Mouse (Mus musculus) erythroid progenitor cell, adult 5-6 weeks (primary cell): ENCODE results near the gene Nckap5l. TPM values are rescaled to one million over a fixed set of nuclear protein-coding genes. Genes with fewer than 3 reads are reported as not detected.

Experiments
- ATAC-seq: replicated peaks from 2 replicates; pipeline ENCODE4 v1.8.0; 2016; ENCODE audit warnings: moderate number of reproducible peaks, mild to moderate bottlenecking, moderate TSS enrichment, inconsistent platforms; ENCODE audit not compliant: poor library complexity, low FRiP score, severe bottlenecking
- total RNA-seq, 2 experiments: library from RNA; stranded (forward) in 1 of 2; stranded (reverse) in 1 of 2; fragments of 150-400 nt in 1 of 2; fragments of 186-747, 209-891 nt in 1 of 2; gene quantifications; 2 replicates each; pipeline versions ENCODE4 v1.2.3 to v1.2.4; 2015 to 2017; ENCODE audit warnings: low replicate concordance in 2 of 2

Gene Nckap5l
- total RNA-seq (2015; ENCODE audit: low replicate concordance) (0.84 TPM in 1 of 2 replicates, not detected in the other), total RNA-seq (2017; ENCODE audit: low replicate concordance) (not detected in 2 replicates)

- peak; percentile 72 for ATAC-seq
Measured at GRCm38 (mm10) chr15:99457606-99458401, at the start of gene Nckap5l. TSS of gene Nckap5l (minus strand) at chr15:99457748.

GRCm38 (mm10) chr15:99505324-99506095, 48.0 kb upstream of the Nckap5l start:
- ATAC-seq, result no peak

- no peak for ATAC-seq
Measured at GRCm38 (mm10) chr15:99503256-99503655, 45.7 kb upstream of the Nckap5l start.

GRCm38 (mm10) chr15:99502311-99502831, 44.8 kb upstream of the Nckap5l start:
- ATAC-seq, result no peak

GRCm38 (mm10) chr15:99501292-99502260, 44.0 kb upstream of the Nckap5l start:
- ATAC-seq, result no peak

GRCm38 (mm10) chr15:99500320-99500719, 42.8 kb upstream of the Nckap5l start:
- ATAC-seq, result no peak

GRCm38 (mm10) chr15:99499726-99500125, 42.2 kb upstream of the Nckap5l start:
- no peak for ATAC-seq

GRCm38 (mm10) chr15:99498781-99499180, 41.2 kb upstream of the Nckap5l start:
- ATAC-seq, result no peak

- ATAC-seq, result no peak
Measured at GRCm38 (mm10) chr15:99498356-99498755, 40.8 kb upstream of the Nckap5l start.

GRCm38 (mm10) chr15:99497527-99498242, 40.1 kb upstream of the Nckap5l start:
- no peak for ATAC-seq

GRCm38 (mm10) chr15:99497061-99497460, 39.5 kb upstream of the Nckap5l start:
- ATAC-seq, result no peak

- no peak for ATAC-seq
Measured at GRCm38 (mm10) chr15:99484745-99485144, 27.2 kb upstream of the Nckap5l start.

GRCm38 (mm10) chr15:99475814-99476213, 18.3 kb upstream of the Nckap5l start:
- ATAC-seq, result no peak

GRCm38 (mm10) chr15:99474576-99474926, 17.0 kb upstream of the Nckap5l start, which contains the start of gene Bcdin3d:
TSS of gene Bcdin3d (minus strand) at chr15:99474730.
- ATAC-seq, result peak; percentile 71

- peak; percentile 54 for ATAC-seq
Measured at GRCm38 (mm10) chr15:99473801-99474575, 16.4 kb upstream of the Nckap5l start.

- ATAC-seq, result no peak
Measured at GRCm38 (mm10) chr15:99472972-99473371, 15.4 kb upstream of the Nckap5l start.

- ATAC-seq, result no peak
Measured at GRCm38 (mm10) chr15:99471677-99472063, 14.1 kb upstream of the Nckap5l start.
